Mouse (Mus musculus) B cell, adult 2 months (primary cell): Measurements from ENCODE around the gene Mkks.

Experiments
- DNase-seq, 2 experiments: peaks; one replicate each; pipeline ENCODE4 v3.0.0; 2022

The Mkks gene

GRCm38 (mm10) chr2:136833976-136834714, 57.0 kb downstream of the Mkks start:
- no peak for DNase-seq

- DNase-seq: no peak
Observed at GRCm38 (mm10) chr2:136832936-136833335, 58.3 kb downstream of the Mkks start.

GRCm38 (mm10) chr2:136827612-136828011, 63.6 kb downstream of the Mkks start:
- DNase-seq: no peak
